Mouse (Mus musculus) kidney, adult 9 months (tissue): ENCODE data around the gene Upk1b.
A peak's percentile ranks its signal among the peaks of the same experiment; 100 is the strongest.

Source experiments
- DNase-seq: peaks from one replicate; pipeline ENCODE4 v3.0.0; 2022

Upk1b gene

DNA sequence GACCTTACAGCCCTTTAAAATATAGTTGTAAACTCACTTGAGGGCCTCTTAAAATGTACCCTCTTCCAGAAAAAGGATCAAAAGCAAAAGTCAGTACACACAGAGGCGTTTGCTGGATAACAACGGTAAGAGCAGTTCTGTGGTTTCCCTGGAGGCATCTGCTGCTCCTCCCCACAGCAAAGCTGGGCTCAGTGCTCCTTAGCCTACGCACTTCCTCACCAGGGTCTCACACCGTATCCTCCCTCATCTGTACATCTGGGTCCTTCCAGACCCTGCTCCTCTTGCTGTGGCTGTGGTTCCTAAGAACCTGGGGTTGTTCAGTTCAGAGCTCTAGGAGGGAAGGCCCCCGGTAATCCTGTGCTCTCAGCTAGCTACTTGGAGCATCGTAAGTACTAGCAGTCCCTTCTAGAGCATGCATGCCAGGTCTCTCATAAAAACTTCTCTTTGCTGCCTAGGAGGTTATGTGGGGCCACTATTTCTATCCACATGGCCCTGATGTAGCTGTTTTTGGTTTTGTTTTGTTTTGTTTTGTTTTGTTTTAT lies 39.2 kb downstream of the Upk1b start:
- no peak for DNase-seq

GRCm38 (mm10) chr16:38760239-38760638 lies 39.9 kb downstream of the Upk1b start:
- peak; percentile 52 for DNase-seq

DNA sequence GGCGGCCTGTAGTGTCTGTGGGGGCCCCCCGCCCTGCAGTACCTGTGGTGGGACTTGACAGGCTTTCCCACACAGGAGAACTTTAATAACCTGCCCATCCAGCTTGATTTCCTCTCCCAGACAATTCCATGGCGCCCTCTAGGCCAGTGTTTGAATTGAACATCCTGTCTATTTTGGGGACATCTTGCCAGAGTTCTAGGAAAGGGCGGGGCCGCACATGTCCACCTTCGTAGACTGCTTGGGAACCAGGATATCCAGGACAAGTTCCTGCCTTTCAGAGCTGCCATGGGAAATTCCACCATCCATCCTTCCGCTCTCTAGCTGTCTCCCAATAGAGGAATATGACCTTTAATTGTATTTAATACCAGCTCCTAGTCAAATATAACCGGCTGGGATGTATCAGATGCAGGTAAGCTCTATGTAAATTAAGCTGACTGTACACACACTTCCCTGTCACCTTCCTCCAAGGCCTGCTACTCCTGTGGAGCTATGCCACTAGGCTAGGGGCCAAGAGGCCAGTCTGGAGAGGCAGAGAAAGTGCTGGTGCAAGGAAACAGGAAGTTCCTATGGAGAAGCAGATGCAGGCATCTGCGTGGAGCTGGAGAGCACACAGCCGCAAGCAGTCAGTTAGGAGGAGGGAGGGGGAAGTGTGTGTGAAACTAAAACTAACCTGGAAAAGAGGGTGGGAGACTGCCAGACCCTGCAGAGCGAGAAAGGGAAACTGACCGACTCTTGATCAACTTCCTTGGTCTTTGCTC lies 41.8 kb downstream of the Upk1b start:
- peak; percentile 72 for DNase-seq

GRCm38 (mm10) chr16:38757626-38758025 lies 42.5 kb downstream of the Upk1b start:
- no peak for DNase-seq

- peak; percentile 28 for DNase-seq
Observed at GRCm38 (mm10) chr16:38756572-38756971, 43.6 kb downstream of the Upk1b start.

DNA sequence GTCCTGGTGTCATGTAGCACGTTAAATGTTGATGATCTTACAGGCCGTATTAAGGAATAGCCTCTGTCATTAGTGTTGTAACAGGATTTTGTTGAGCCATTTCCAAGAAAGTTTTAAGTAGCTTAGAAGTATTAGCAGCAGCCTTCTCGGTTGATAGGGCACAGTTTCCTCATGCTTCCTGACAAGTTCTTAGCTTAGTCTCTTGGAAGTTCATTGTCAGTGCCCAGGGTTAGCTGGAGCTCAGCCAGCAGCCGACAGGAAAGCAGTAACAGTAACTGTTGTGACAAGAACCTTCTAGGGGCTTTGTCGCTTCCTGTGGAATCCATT lies 44.0 kb downstream of the Upk1b start:
- DNase-seq: peak; percentile 65

DNA sequence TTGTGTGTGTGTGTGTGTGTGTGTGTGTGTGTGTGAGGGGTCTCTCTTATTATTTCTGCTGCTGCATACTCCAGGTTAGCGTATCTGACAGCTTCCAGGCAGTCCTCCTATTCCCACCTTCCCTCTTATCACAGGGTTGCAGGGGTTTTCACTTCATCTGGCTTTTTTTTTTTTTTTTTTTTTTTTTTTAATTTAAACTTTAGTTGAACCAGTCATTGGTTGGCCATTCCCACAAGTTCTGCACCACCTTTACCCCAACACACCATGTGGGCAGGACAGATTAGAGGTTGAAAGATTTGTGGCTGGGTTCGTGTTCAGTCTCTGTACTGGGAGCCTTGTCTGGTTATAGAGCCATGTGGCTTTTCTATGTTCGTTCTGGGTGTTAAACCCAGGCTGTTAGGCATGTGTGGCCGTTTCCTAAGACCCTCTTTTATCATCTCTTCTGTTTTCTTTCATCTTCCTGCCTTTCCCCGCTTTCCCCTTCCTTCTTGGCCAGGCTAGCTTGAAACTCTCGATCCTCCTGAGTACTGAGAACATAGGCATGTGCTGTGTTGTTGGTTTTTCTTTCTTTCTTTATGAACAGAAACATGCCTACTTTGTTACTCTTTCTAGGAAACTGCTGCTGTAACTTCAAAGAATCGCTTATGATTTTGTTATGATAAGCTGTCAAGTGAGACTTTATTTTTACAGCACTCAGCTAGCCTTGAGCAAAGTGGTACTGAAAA lies 44.5 kb downstream of the Upk1b start:
- no peak for DNase-seq

DNA sequence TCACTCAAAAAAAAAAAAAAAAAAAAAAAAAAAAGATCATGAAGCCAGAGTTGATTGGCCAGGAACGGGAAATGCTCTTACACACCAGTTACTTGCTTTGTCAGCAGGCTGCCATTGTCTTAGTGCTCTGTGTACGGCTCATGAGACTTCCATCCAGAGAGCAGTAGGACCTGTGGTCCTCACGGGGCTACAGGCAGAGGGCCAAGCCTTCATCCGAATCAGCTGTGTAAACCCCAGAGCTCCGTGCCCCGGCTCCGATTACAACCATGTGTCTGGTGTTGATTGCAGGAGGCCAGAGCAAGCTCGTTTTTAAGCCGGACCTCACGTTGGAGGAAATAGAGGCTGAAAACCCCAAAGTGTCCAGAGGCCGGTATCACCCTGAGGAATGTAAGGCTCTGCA lies 46.5 kb downstream of the Upk1b start:
- no peak for DNase-seq

GRCm38 (mm10) chr16:38750803-38751202 lies 49.3 kb downstream of the Upk1b start:
- no peak for DNase-seq

- DNase-seq: no peak
Observed at GRCm38 (mm10) chr16:38743941-38744673, 56.0 kb downstream of the Upk1b start.

GRCm38 (mm10) chr16:38742659-38743131 lies 57.4 kb downstream of the Upk1b start:
- DNase-seq: peak; percentile 15

- peak; percentile 61 for DNase-seq
Observed at GRCm38 (mm10) chr16:38742113-38742658, 57.9 kb downstream of the Upk1b start, which contains the start of gene B4galt4. Gene B4galt4 (plus strand): TSS chr16:38742264.

GRCm38 (mm10) chr16:38741204-38741903 lies 58.8 kb downstream of the Upk1b start:
- DNase-seq: no peak

DNA sequence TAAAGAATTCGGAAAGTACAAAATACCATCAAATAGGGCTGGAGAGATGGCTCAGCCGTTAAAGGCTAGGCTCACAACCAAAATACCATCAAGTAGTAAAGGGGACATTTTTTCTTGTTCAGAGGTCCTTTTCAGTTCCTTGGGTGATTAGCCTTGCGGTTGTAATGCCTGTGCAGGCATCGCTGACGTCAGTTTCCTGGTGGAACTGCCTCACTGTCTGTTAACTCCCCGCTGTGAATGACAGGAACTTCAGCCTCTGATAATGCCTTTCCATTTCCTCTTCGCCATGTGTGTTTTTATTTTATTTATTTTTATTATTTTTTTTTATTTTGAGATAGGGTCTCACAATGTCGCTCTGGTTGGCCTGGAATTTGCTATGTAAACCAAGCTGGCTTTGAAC lies 69.2 kb downstream of the Upk1b start:
- no peak for DNase-seq

GRCm38 (mm10) chr16:38729610-38730288 lies 70.4 kb downstream of the Upk1b start:
- DNase-seq: peak; percentile 76

- DNase-seq: no peak
Observed at GRCm38 (mm10) chr16:38729139-38729538, 71.0 kb downstream of the Upk1b start.

- DNase-seq: peak; percentile 25
Observed at GRCm38 (mm10) chr16:38728576-38729132, 71.5 kb downstream of the Upk1b start.

- peak; percentile 45 for DNase-seq
Observed at GRCm38 (mm10) chr16:38724974-38725373, 75.2 kb downstream of the Upk1b start.

DNA sequence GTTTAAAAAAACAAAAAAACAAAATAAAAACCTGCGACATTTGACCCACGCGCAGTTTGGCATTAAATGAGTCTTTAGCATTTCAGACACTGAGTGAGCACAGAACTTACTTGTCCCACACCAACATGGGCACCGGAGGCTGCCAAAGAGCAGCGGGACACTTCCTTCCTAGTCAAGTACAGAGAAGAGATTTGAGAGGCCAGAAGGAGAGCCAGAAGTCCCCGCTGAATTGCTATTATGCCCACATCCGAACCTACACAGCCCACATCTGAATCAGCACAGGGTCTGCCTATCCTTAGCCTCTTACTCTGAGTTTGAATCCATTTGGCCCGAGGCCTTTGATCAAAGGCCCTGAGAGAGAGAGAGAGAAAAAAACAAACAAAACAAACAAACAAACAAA lies 75.9 kb downstream of the Upk1b start:
- no peak for DNase-seq
